Mouse (Mus musculus) olfactory bulb, adult 2 months (tissue): ENCODE measurements around the gene Emc10.

Experiments used
- CTCF ChIP-seq: fragments of 200-500 bp; IDR thresholded peaks from 2 replicates; pipeline ENCODE4 v1.5.1; 2012; ENCODE audit warnings: low read depth, mild to moderate bottlenecking, low read length, moderate library complexity; ENCODE audit not compliant: insufficient read depth
- POLR2A ChIP-seq: fragments of 200-500 bp; IDR thresholded peaks from 2 replicates; pipeline ENCODE4 v1.6.1; 2012; ENCODE audit warnings: mild to moderate bottlenecking, low read depth, low read length, moderate library complexity; ENCODE audit not compliant: insufficient read depth

DNA sequence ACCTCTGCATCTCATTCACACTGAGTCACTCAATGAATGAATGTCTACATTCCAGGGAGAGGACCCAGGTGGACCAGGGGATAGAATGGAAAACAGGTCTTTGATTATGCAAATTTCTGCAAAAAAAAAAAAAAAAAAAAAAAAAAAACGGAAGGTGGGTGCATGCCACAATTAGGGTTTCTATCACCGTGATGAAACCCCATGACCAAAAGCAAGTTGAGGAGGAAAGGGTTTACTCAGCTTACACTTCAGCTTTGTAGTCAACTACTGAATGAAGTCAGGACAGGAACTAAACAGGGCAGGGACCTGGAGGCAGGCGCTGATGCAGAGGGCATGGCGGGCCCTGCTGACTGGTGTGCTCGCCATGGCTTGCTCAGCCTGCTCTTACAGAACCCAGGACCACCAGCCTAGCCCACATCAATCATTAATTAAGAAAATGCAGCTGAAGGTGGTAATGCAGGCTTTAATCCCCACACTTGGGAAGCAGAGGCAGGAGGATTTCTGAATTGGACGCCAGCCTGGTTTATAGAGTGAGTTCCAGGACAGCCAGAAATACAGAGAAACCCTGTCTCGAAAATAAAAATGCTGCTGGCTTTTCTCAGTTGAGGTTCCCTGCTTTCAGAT, 10.6 kb downstream of the Emc10 start:
- no peak for TF ChIP-seq CTCF
- no peak for TF ChIP-seq POLR2A
